ENCODE assay signal across 17 mouse cellular contexts in the genomic region with DNA sequence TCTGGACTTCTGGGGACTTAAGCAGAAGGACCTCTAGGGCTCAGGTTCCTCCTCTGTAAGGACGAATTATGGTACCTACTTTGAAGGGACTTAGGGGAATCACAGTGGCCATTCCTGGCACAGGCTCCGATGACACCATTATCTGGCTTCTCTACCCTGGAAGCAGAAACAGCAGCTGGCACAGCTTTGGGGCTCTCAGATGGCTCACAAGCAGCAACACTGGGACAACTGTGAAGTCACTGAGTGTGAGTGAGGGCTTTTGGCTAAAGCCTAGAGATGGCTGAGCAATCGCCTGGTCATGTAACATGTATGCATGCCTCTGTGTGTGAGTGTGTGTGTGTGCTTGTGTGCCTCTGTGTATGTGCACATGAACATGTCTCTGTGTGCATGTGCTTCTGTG. TPM values are rescaled to one million over a fixed set of nuclear protein-coding genes. Genes with fewer than 3 reads are reported as not detected.
"Had no signal": no experiment of that assay in that cellular context is flagged by ENCODE, and none has a peak within 500 bp of the region (broad histone marks: within the 10 kb centered on the region; RNA-seq: fewer than 3 reads in every experiment).

No protein-coding gene starts in this region.

- ATAC-seq: intestine, postnatal 0 days; lung, postnatal 0 days; midbrain, embryonic 13.5 days had no signal

- H3K9me3 ChIP-seq: limb, embryonic 12.5 days; midbrain, embryonic 13.5 days; neural tube, embryonic 13.5 days; stomach, embryonic 15.5 days had no signal

- DNase-seq: kidney, adult 8-10 months; liver; lung, adult 2 months; retina, postnatal 1 day; right cerebral cortex, postnatal 14 days; thymus, adult 2 months; thymus, postnatal 25 days had no signal

- H3K9ac ChIP-seq: limb, embryonic 12.5 days; liver, embryonic 14.5 days; midbrain, embryonic 13.5 days; neural tube, embryonic 13.5 days; stomach, embryonic 15.5 days had no signal

- H3K27ac ChIP-seq: left cerebral cortex, adult 2 months; limb, embryonic 12.5 days; liver, embryonic 14.5 days; macrophage; midbrain, embryonic 13.5 days; neural tube, embryonic 13.5 days; stomach, embryonic 15.5 days had no signal

- H3K4me3 ChIP-seq: left cerebral cortex, adult 2 months; limb, embryonic 12.5 days; midbrain, embryonic 13.5 days; neural tube, embryonic 13.5 days; stomach, embryonic 15.5 days had no signal

- H3K36me3 ChIP-seq: limb, embryonic 12.5 days; midbrain, embryonic 13.5 days; neural tube, embryonic 13.5 days; stomach, embryonic 15.5 days had no signal

- H3K4me2 ChIP-seq: limb, embryonic 12.5 days; midbrain, embryonic 13.5 days; neural tube, embryonic 13.5 days; stomach, embryonic 15.5 days had no signal

RNA-seq across cellular contexts. Expression of a gene that starts 2.4 kb away (rescaled TPM):
- total RNA-seq: monocyte, adult 5-6 weeks had no signal
- polyA plus RNA-seq: macrophage had no signal

RNA-seq across cellular contexts. Expression of a gene that starts 23.1 kb away (rescaled TPM):
- polyA plus RNA-seq: macrophage had no signal
